Mouse (Mus musculus) thymus, postnatal 25 days (tissue): ENCODE data around the gene Nsd2.
A peak's percentile ranks its signal among the peaks of the same experiment; 100 is the strongest.
"Not testable (repeated sequence)": the region's sequence is repeated elsewhere in the genome, so short reads cannot be mapped to it uniquely, and the experiment has no call there.

Experiments used
- DNase-seq: peaks from one replicate; pipeline ENCODE4 v3.0.0; 2022

Gene Nsd2

DNA sequence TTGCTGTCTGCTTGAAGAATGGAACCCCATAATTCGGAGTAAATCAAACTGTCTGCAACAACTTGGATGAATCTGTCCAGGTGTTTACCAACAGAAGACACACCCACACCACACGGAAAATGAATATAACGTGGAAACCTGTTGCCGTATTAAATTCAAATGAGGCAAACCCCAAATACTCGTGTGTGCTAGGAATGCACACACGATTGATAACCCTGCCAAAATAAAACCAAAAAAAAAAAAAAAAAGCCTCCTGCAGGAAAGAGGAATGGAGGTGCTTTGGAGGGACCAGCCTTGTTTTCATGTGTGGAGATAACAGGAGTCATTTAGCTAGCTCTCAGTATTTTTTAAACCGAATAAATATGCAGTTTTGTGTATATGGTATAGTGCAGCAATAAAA lies 114.4 kb downstream of the Nsd2 start:
- no peak for DNase-seq

GRCm38 (mm10) chr5:33935700-33936111 lies 115.2 kb downstream of the Nsd2 start:
- DNase-seq, result no peak

DNA sequence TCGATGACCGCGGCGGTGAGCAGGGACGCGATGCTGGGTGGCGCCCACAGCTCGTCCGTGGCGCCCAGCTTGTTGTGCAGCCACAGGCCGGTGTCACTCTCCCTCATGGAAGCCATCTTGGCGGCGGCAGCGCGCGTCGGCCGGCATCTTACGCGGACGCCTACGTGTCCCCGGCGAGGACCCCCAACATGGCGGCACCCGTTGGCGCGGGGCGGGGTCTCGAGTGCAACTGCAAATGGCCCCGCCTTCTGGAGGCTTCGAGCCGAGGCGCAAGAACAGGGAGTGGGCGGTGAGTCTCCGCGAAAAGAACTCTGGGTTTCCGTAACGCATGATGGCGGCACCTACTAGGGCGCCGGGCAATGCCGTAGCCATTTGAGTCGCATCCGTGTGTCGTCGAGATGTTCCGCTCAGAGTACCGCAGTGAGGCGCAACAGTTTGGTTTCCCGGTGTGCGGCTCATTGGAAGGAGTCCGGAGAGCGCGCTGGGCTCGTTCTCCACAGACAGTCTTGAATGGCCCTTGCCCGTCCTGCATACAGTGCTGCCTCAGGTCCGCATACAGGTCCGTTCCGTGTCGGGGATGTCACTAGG lies 115.7 kb downstream of the Nsd2 start, which contains the start of gene Nelfa:
Gene Nelfa, minus strand, starts transcription at position 294 of the 588 bp plus-strand sequence.
- peak; percentile 98 for DNase-seq

GRCm38 (mm10) chr5:33937230-33937629 lies 116.7 kb downstream of the Nsd2 start:
- no peak for DNase-seq

DNA sequence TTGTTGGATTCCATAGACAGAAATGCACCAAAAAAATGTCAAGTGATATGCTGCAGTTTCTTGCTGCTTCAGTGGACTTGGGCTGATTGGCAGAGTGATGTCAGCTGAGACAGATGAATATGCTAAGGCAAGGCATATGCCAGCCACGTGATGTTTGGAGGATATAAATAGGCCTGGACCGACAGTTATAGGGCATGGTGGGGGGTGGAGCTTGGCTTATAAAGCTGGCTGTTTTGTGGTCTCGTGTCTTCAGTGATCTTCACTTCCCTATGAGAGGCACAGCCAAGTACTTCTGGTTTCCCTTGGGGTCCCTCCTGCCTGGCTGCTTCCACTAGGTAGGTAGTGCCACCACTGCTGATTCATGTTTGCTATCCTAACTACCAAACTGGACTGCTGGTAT lies 117.9 kb downstream of the Nsd2 start:
- DNase-seq, result no peak

GRCm38 (mm10) chr5:33947035-33947434 lies 126.5 kb downstream of the Nsd2 start:
- DNase-seq, result not testable (repeated sequence)
